Mouse (Mus musculus): Measurements from ENCODE around the gene Rcan1.

- TF ChIP-seq CTCF (IDR thresholded peaks at IDR 0.05; ENCODE audit: borderline replicate concordance, extremely low read depth, insufficient read depth, insufficient read length) (no peak), POLR2A (IDR thresholded peaks at IDR 0.05; ENCODE audit: borderline replicate concordance, extremely low read depth, insufficient read depth, insufficient read length, poor library complexity, severe bottlenecking) (no peak)
Observed at GRCm38 (mm10) chr16:92417267-92417666, 53.4 kb downstream of the Rcan1 start.
